Mouse (Mus musculus) liver, embryonic 11.5 days (tissue): ENCODE data around the gene Aoah. TPM values are rescaled to one million over a fixed set of nuclear protein-coding genes. Genes with fewer than 3 reads are reported as not detected.

Experiments used
- ATAC-seq: fragments of 200-750 bp; cut with Nextera tagmentation; replicated peaks from 2 replicates; pipeline ENCODE4 v1.8.0; 2017; ENCODE audit warnings: moderate number of reproducible peaks, mild to moderate bottlenecking, moderate TSS enrichment, moderate library complexity; ENCODE audit not compliant: low FRiP score
- DNase-seq: peaks from one replicate; pipeline ENCODE4 v3.0.0-alpha.2; 2017; ENCODE audit warnings: low spot score
- H3K27ac ChIP-seq: fragments of 300-500 bp; sonication (generic); 2 replicates; pipeline ENCODE4 v1.5.1; 2014; ENCODE audit warnings: mild to moderate bottlenecking, low read depth, low read length, control low read depth
- H3K27me3 ChIP-seq: fragments of 300-500 bp; sonication (generic); replicated peaks from 2 replicates; pipeline ENCODE4 v1.6.1; 2014; ENCODE audit warnings: low read length, mixed read lengths; ENCODE audit not compliant: control insufficient read depth, insufficient read depth
- H3K36me3 ChIP-seq: fragments of 300-500 bp; sonication (generic); 2 replicates; pipeline ENCODE4 v1.6.1; 2014; ENCODE audit warnings: mild to moderate bottlenecking, low read length, moderate library complexity, mixed read lengths; ENCODE audit not compliant: control insufficient read depth, insufficient read depth
- H3K4me1 ChIP-seq: fragments of 300-500 bp; sonication (generic); replicated peaks from 2 replicates; pipeline ENCODE4 v1.6.1; 2014; ENCODE audit warnings: low read length, mixed read lengths; ENCODE audit not compliant: control insufficient read depth, insufficient read depth
- H3K4me2 ChIP-seq: fragments of 300-500 bp; sonication (generic); 2 replicates; pipeline ENCODE4 v1.6.1; 2014; ENCODE audit warnings: mild to moderate bottlenecking, control low read depth, moderate library complexity
- H3K4me3 ChIP-seq: fragments of 300-500 bp; sonication (generic); 2 replicates; pipeline ENCODE4 v1.5.1; 2014; ENCODE audit warnings: low read depth, low read length, control low read depth
- H3K9ac ChIP-seq: fragments of 300-500 bp; sonication (generic); 2 replicates; pipeline ENCODE4 v1.6.1; 2014; ENCODE audit warnings: low read depth, low read length, control low read depth
- H3K9me3 ChIP-seq: fragments of 300-500 bp; sonication (generic); 2 replicates; pipeline ENCODE4 v1.6.1; 2016; ENCODE audit warnings: low read length, inconsistent platforms, mixed read lengths; ENCODE audit not compliant: control insufficient read depth
- WGBS: fragments of 180-500 bp; shearing (Covaris S2); extraction: QIAGEN DNeasy Blood & Tissue Kit; methylation state at CpG from one replicate; pipeline ENCODE4 v1.1.7; 2014; 5-methylcytosine and 5-hydroxymethylcytosine counted together
- polyA plus RNA-seq: library from polyadenylated mRNA; unstranded; fragments of >200 nt; fragmentation: Nextera tagmentation; extraction: Ambion mirVana; gene quantifications from 2 replicates; pipeline ENCODE4 v1.2.1, GENCODE M21; 2014

The Aoah gene
- polyA plus RNA-seq, 1 experiment from 2014 or later: 1.6 TPM

- Histone ChIP-seq H3K27me3 (no peaks in the 10 kb centered on the region), H3K4me3 (no peak overlapping the region), H3K9ac (no peak overlapping the region), H3K4me2 (no peak overlapping the region), H3K4me1 (no peaks in the 10 kb centered on the region), H3K36me3 (no peaks in the 10 kb centered on the region), H3K9me3 (no peaks in the 10 kb centered on the region), H3K27ac (no peak overlapping the region)
- no peak for ATAC-seq
- DNase-seq: no peak
- 85% methylated on average over 5 of the region's 5 CpGs for WGBS
Observed at GRCm38 (mm10) chr13:21005642-21006320, 211.9 kb downstream of the Aoah start.

DNA sequence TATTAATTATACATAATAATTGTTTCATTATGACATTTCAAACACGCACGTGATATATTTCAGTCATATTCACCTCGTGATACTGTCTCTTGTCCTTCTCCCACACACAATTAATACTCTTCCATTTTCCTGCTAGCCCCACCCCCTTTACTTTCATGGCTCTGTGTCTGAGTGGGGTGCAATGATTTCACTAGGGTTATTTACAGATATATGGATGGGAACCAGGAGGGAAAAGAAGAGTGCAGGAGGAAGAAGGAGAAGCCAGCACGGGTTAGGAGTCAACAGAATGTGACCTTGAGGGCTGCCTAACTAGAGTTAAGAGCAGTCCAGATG lies 212.4 kb downstream of the Aoah start:
- Histone ChIP-seq H3K4me2 (no peak overlapping the region), H3K36me3 (no peaks in the 10 kb centered on the region), H3K27ac (no peak overlapping the region), H3K4me1 (no peaks in the 10 kb centered on the region), H3K27me3 (no peaks in the 10 kb centered on the region), H3K4me3 (no peak overlapping the region), H3K9ac (no peak overlapping the region), H3K9me3 (no peaks in the 10 kb centered on the region)
- no peak for ATAC-seq
- no peak for DNase-seq
- 83% methylated on average over 4 of the region's 4 CpGs for WGBS

DNA sequence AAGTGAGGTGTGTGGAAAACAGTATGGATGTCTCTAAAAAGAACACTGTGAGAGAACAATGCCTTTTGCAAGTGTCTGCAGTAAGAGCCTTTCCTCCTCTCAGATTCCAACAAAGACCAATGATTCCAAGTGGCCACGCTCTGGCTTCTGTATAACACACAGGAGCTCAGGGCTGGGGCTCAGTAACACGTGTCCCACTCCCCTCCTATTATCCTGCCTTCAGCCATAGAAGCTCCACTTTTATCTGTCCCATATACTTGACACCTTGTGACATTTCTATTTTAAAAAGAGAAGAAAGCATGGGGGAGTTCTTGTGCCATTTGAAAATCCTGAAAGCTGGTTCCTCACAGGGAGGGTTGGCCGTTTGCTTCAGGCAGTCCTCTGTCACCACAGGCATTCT lies 219.7 kb downstream of the Aoah start:
- no peaks in the 10 kb centered on the region for H3K27me3 ChIP-seq
- no peak for ATAC-seq
- H3K9ac ChIP-seq: no peak overlapping the region
- 72% methylated on average over 3 of the region's 3 CpGs for whole genome bisulfite sequencing
- no peak overlapping the region for H3K4me2 ChIP-seq
- H3K9me3 ChIP-seq: no peaks in the 10 kb centered on the region
- DNase-seq: no peak
- H3K36me3 ChIP-seq: no peaks in the 10 kb centered on the region
- H3K4me3 ChIP-seq: no peak overlapping the region
- H3K27ac ChIP-seq: no peak overlapping the region
- no peaks in the 10 kb centered on the region for H3K4me1 ChIP-seq

- Histone ChIP-seq H3K4me2 (no peak overlapping the region), H3K27me3 (no peaks in the 10 kb centered on the region), H3K27ac (no peak overlapping the region), H3K9ac (no peak overlapping the region), H3K4me1 (no peaks in the 10 kb centered on the region), H3K36me3 (no peaks in the 10 kb centered on the region), H3K9me3 (no peaks in the 10 kb centered on the region), H3K4me3 (no peak overlapping the region)
- WGBS: 76% methylated on average over 5 of the region's 5 CpGs
- DNase-seq: no peak
- no peak for ATAC-seq
Observed at GRCm38 (mm10) chr13:21024831-21025230, 230.9 kb downstream of the Aoah start.

GRCm38 (mm10) chr13:21033176-21033575 lies 239.3 kb downstream of the Aoah start:
- H3K4me3 ChIP-seq: no peak overlapping the region
- 76% methylated on average over 3 of the region's 3 CpGs for WGBS
- H3K4me1 ChIP-seq: no peaks in the 10 kb centered on the region
- ATAC-seq (no peak), DNase-seq (no peak)
- H3K9me3 ChIP-seq: no peaks in the 10 kb centered on the region
- no peaks in the 10 kb centered on the region for H3K27me3 ChIP-seq
- H3K9ac ChIP-seq: no peak overlapping the region
- no peaks in the 10 kb centered on the region for H3K36me3 ChIP-seq
- H3K27ac ChIP-seq: no peak overlapping the region
- no peak overlapping the region for H3K4me2 ChIP-seq

DNA sequence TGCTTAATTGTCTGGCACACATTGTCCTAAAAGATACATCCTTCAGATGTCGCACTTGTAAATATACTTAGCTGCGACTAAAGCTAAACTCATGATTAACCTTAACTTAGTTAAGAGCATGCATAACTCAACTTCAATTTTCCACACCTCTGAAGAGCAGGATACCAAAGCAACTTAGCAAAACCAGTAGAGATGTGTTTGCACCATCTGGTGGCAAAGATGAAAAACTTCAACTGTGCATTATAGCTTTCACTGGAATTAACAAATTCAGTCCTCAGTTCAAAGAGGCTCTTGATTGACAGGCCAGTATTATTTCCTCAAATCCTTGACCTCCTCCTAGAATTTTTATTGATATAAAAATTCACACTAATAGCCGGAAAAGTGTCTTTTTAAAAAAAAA lies 241.1 kb downstream of the Aoah start:
- H3K27me3 ChIP-seq: no peaks in the 10 kb centered on the region
- 65% methylated on average over 3 of the region's 3 CpGs for WGBS

DNA sequence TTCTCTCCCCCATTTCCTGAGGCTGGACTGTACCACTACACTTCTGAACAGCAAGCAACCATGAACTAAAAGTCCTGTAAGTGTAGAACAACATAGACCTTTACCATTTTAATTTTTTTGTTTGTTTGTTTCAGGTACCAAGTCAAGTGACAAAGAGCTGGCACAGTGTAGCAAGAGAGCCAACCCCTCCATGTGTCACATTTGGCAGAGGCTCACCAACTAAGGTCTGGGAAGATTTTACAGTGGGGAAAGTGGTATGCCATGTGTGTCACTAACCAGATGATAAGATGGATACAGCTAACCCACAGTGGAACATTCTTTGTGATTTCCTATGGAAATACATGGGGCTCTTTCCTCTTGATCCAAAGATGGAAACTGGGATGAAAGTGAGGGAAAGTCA lies 242.1 kb downstream of the Aoah start:
- Histone ChIP-seq H3K4me3 (no peak overlapping the region), H3K4me1 (no peaks in the 10 kb centered on the region), H3K4me2 (no peak overlapping the region), H3K36me3 (no peaks in the 10 kb centered on the region), H3K9me3 (no peaks in the 10 kb centered on the region), H3K27me3 (no peaks in the 10 kb centered on the region), H3K9ac (no peak overlapping the region), H3K27ac (no peak overlapping the region)
- ATAC-seq: no peak
- DNase-seq: no peak

More for the DNA sequence above, 241.1 kb downstream of the Aoah start:
- DNase-seq: no peak
- H3K27ac ChIP-seq: no peak overlapping the region
- no peak for ATAC-seq
- H3K4me1 ChIP-seq: no peaks in the 10 kb centered on the region
- no peaks in the 10 kb centered on the region for H3K9me3 ChIP-seq
- H3K4me2 ChIP-seq: no peak overlapping the region
- H3K36me3 ChIP-seq: no peaks in the 10 kb centered on the region
- no peak overlapping the region for H3K4me3 ChIP-seq
- no peak overlapping the region for H3K9ac ChIP-seq

GRCm38 (mm10) chr13:21040589-21041199 lies 246.8 kb downstream of the Aoah start:
- no peak for DNase-seq
- H3K4me1 ChIP-seq: no peaks in the 10 kb centered on the region
- WGBS: 82% methylated on average over 2 of the region's 2 CpGs
- no peak overlapping the region for H3K4me3 ChIP-seq
- no peaks in the 10 kb centered on the region for H3K9me3 ChIP-seq
- H3K27me3 ChIP-seq: no peaks in the 10 kb centered on the region
- no peak overlapping the region for H3K27ac ChIP-seq
- ATAC-seq: no peak
- H3K36me3 ChIP-seq: no peaks in the 10 kb centered on the region
- no peak overlapping the region for H3K9ac ChIP-seq
- H3K4me2 ChIP-seq: no peak overlapping the region

GRCm38 (mm10) chr13:21050118-21050517 lies 256.2 kb downstream of the Aoah start:
- WGBS: 41% methylated on average over 1 of the region's 1 CpGs
- DNase-seq (no peak), ATAC-seq (no peak)
- no peak overlapping the region for H3K9ac ChIP-seq
- no peaks in the 10 kb centered on the region for H3K36me3 ChIP-seq
- H3K4me3 ChIP-seq: no peak overlapping the region
- H3K4me1 ChIP-seq: no peaks in the 10 kb centered on the region
- H3K4me2 ChIP-seq: no peak overlapping the region
- H3K27ac ChIP-seq: no peak overlapping the region
- H3K9me3 ChIP-seq: no peaks in the 10 kb centered on the region
- no peaks in the 10 kb centered on the region for H3K27me3 ChIP-seq
